20 mouse cellular contexts compared by ENCODE assay signal in the genomic region with DNA sequence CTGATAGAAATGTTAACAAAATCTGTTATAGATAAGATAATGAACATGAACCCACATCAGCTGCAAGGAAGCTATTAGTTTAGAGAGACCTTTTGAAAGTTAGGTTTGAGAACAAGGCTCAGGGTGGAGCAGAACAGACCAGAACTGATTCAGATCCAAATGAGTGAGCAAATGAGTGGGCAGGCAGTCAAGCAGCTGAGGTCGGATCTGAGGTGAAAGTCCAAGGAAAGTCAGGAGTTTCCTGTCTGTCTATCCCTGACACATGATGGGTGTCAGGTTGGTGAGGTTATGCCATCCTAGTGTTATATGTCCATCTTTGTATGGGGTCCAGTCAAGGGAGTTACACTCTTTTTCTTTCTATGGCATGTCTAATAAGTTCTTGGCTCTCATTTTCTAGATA. TPM values are rescaled to one million over a fixed set of nuclear protein-coding genes. Genes with fewer than 3 reads are reported as not detected.
DNase-seq lines count a peak whose midpoint lies in the region; ATAC-seq and TF ChIP-seq lines count a peak whose summit lies in the region.
"Had no signal": no experiment of that assay in that cellular context is flagged by ENCODE, and none has a peak within 500 bp of the region (broad histone marks: within the 10 kb centered on the region; RNA-seq: fewer than 3 reads in every experiment).

No protein-coding gene starts in this region.

- peak; percentile 25; the same call in 1 of the 2 replicates for ATAC-seq in liver, postnatal 0 days
- no peak for ATAC-seq in liver, embryonic 12.5 days
- ATAC-seq: forebrain, postnatal 0 days; midbrain, embryonic 13.5 days had no signal

- DNase-seq in heart, adult 18-20 months: peak; percentile 63
- DNase-seq in heart, postnatal 4 days: no peak
- DNase-seq in liver, postnatal 0 days: no peak
- peak; percentile 32 to 40 for DNase-seq in heart, postnatal 14 days
- peak; percentile 20 for DNase-seq in kidney, postnatal 10 days
- no peak for DNase-seq in thymus, postnatal 10 days (ENCODE audit: low spot score in 2 of 2)
- no peak for DNase-seq in midbrain, embryonic 10.5 days (ENCODE audit: low spot score)
- DNase-seq: cerebellum, adult 2 months; cerebellum, postnatal 36 days; forebrain, postnatal 0 days; left cerebral cortex, postnatal 4 days; spleen, adult 18-20 months; thymus, postnatal 36 days had no signal

- no peak overlapping the region for H3K9ac ChIP-seq in liver, postnatal 0 days (replicated peaks)
- no peak overlapping the region for H3K9ac ChIP-seq in liver, embryonic 12.5 days
- H3K9ac ChIP-seq: embryonic facial prominence, embryonic 15.5 days; forebrain, postnatal 0 days; hindbrain, embryonic 14.5 days; lung, embryonic 15.5 days; midbrain, embryonic 13.5 days; neural tube, embryonic 13.5 days had no signal

- intact Hi-C loops in heart, postnatal 14 days (cut with DNase I): no loop called here

- no peak for TF ChIP-seq CTCF in liver, postnatal 0 days (IDR thresholded peaks at IDR 0.05; ENCODE audit: low read depth)

- H3K27ac ChIP-seq in liver, postnatal 0 days (ENCODE audit: low read depth): no peak overlapping the region
- no peak overlapping the region for H3K27ac ChIP-seq in liver, embryonic 12.5 days
- H3K27ac ChIP-seq in midbrain, embryonic 10.5 days (replicated peaks): no peak overlapping the region
- H3K27ac ChIP-seq: embryonic facial prominence, embryonic 15.5 days; hindbrain, embryonic 14.5 days; lung, embryonic 15.5 days; midbrain, embryonic 13.5 days; neural tube, embryonic 13.5 days had no signal

- H3K4me3 ChIP-seq in liver, postnatal 0 days (ENCODE audit: low read depth, low read length): no peak overlapping the region
- no peak overlapping the region for H3K4me3 ChIP-seq in liver, embryonic 12.5 days
- H3K4me3 ChIP-seq in midbrain, embryonic 10.5 days: no peak overlapping the region
- H3K4me3 ChIP-seq: embryonic facial prominence, embryonic 15.5 days; lung, embryonic 15.5 days; midbrain, embryonic 13.5 days; neural tube, embryonic 13.5 days had no signal

- TF ChIP-seq EP300 in liver, postnatal 0 days (IDR thresholded peaks at IDR 0.05; ENCODE audit: low read depth): no peak

- H3K9me3 ChIP-seq in liver, postnatal 0 days (ENCODE audit: low read length): no peaks in the 10 kb centered on the region
- H3K9me3 ChIP-seq in liver, embryonic 12.5 days (replicated peaks): no peaks in the 10 kb centered on the region
- no peaks in the 10 kb centered on the region for H3K9me3 ChIP-seq in midbrain, embryonic 10.5 days (replicated peaks)
- H3K9me3 ChIP-seq: embryonic facial prominence, embryonic 15.5 days; lung, embryonic 15.5 days; midbrain, embryonic 13.5 days; neural tube, embryonic 13.5 days had no signal

- H3K36me3 ChIP-seq in liver, postnatal 0 days (replicated peaks; ENCODE audit: insufficient read depth, low read length): no peaks in the 10 kb centered on the region
- H3K36me3 ChIP-seq in liver, embryonic 12.5 days: no peaks in the 10 kb centered on the region
- H3K36me3 ChIP-seq in midbrain, embryonic 10.5 days: no peaks in the 10 kb centered on the region
- H3K36me3 ChIP-seq: embryonic facial prominence, embryonic 15.5 days; lung, embryonic 15.5 days; midbrain, embryonic 13.5 days; neural tube, embryonic 13.5 days had no signal

- H3K4me2 ChIP-seq in liver, postnatal 0 days (ENCODE audit: low read depth, low read length): no peak overlapping the region
- no peak overlapping the region for H3K4me2 ChIP-seq in liver, embryonic 12.5 days
- H3K4me2 ChIP-seq: embryonic facial prominence, embryonic 15.5 days; hindbrain, embryonic 14.5 days; liver, embryonic 11.5 days; lung, embryonic 15.5 days; midbrain, embryonic 13.5 days; neural tube, embryonic 13.5 days had no signal

- H3K27me3 ChIP-seq in liver, postnatal 0 days (ENCODE audit: insufficient read depth, low read length): no peaks in the 10 kb centered on the region
- 0 out of 2 replicates have a peak, but pooled peaks cover 12% of the 10 kb centered on the region for H3K27me3 ChIP-seq in liver, embryonic 12.5 days (replicated peaks)
- H3K27me3 ChIP-seq in midbrain, embryonic 10.5 days (ENCODE audit: low read depth, poor library complexity, severe bottlenecking): no peaks in the 10 kb centered on the region
- H3K27me3 ChIP-seq: embryonic facial prominence, embryonic 15.5 days; lung, embryonic 15.5 days; midbrain, embryonic 13.5 days; neural tube, embryonic 13.5 days had no signal

- H3K4me1 ChIP-seq in liver, postnatal 0 days (ENCODE audit: insufficient read depth): no peaks in the 10 kb centered on the region
- peaks cover 12% of the 10 kb centered on the region for H3K4me1 ChIP-seq in liver, embryonic 12.5 days
- no peaks in the 10 kb centered on the region for H3K4me1 ChIP-seq in midbrain, embryonic 10.5 days
- H3K4me1 ChIP-seq: embryonic facial prominence, embryonic 15.5 days; lung, embryonic 15.5 days; midbrain, embryonic 13.5 days; neural tube, embryonic 13.5 days had no signal

- 27% methylated on average over 1 of the region's 1 CpGs for WGBS in liver, postnatal 0 days (ENCODE audit: insufficient replicate concordance)
- 35% methylated on average over 1 of the region's 1 CpGs for WGBS in liver, embryonic 12.5 days (ENCODE audit: insufficient replicate concordance)
- 75% methylated on average over 1 of the region's 1 CpGs for WGBS in midbrain, embryonic 10.5 days

RNA-seq across cellular contexts. Expression of a gene that starts 32.9 kb away (rescaled TPM):
- total RNA-seq in heart, adult 18-20 months (2021): 10 to 100 TPM; 27.0 to 29.6 TPM
- total RNA-seq in heart, postnatal 4 days (2021): 10 to 100 TPM; 20.6 to 21.4 TPM
- 11.7 and 13.8 TPM in 2 replicates for polyA plus RNA-seq in liver, postnatal 0 days (2015; fragmentation: Nextera tagmentation; extraction: Ambion mirVana)
- polyA plus RNA-seq in liver, embryonic 12.5 days (2016; fragmentation: Nextera tagmentation; extraction: Ambion mirVana): 8.8 and 10.0 TPM in 2 replicates
- total RNA-seq in heart, postnatal 14 days (2021): 10 to 100 TPM; 25.1 to 27.3 TPM
- polyA plus RNA-seq in midbrain, embryonic 10.5 days (2016; fragmentation: Nextera tagmentation; extraction: Ambion mirVana): 15.6 and 15.8 TPM in 2 replicates

RNA-seq across cellular contexts. Expression of a gene that starts 32.9 kb away (rescaled TPM):
- 10 to 100 TPM; 10.9 to 11.4 TPM for total RNA-seq in heart, adult 18-20 months (2021)
- 10 to 100 TPM; 17.1 to 18.2 TPM for total RNA-seq in heart, postnatal 4 days (2021)
- polyA plus RNA-seq in liver, postnatal 0 days (2015; fragmentation: Nextera tagmentation; extraction: Ambion mirVana): 1.8 and 1.9 TPM in 2 replicates
- 5.0 and 5.1 TPM in 2 replicates for polyA plus RNA-seq in liver, embryonic 12.5 days (2016; fragmentation: Nextera tagmentation; extraction: Ambion mirVana)
- total RNA-seq in heart, postnatal 14 days (2021): 10 to 100 TPM; 10.1 to 13.5 TPM
- polyA plus RNA-seq in midbrain, embryonic 10.5 days (2016; fragmentation: Nextera tagmentation; extraction: Ambion mirVana): 14.7 and 15.0 TPM in 2 replicates

Comparison
In these comparisons a context has a peak if more than half of its experiments do, and no peak if none do; other contexts are left out.
1. DNase-seq: peak in heart, adult 18-20 months (2 of 2), heart, postnatal 14 days (2 of 2) and kidney, postnatal 10 days (single experiment); none in heart, postnatal 4 days (single experiment), liver, postnatal 0 days (single experiment), thymus, postnatal 10 days (0 of 2) and midbrain, embryonic 10.5 days (single experiment).